Comparison of ENCODE assay signal across 19 mouse cellular contexts in the genomic region with DNA sequence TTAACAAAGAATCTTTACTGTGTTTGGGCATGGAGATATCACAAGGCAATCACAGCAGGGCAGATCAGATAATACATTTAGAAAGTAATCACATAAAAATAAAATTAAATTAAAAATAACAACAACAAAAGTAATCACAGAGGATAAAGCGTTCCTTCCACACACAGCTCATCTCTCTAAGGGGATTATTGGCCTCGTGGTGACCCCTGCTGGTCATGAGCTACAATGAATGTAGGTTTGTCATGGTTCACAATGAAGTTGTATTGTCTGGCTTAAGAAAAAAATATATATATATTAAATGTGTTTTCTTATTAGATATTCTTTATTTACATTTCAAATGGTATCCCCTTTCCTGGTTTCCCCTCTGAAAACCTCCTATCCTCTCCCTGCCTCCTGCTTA.
DNase-seq lines count a peak whose midpoint lies in the region; ATAC-seq and TF ChIP-seq lines count a peak whose summit lies in the region.
"Had no signal": no experiment of that assay in that cellular context is flagged by ENCODE, and none has a peak within 500 bp of the region (broad histone marks: within the 10 kb centered on the region; RNA-seq: fewer than 3 reads in every experiment).

No protein-coding gene starts in this region.

- H3K36me3 ChIP-seq in liver, postnatal 0 days (replicated peaks; ENCODE audit: insufficient read depth, low read length), result no peaks in the 10 kb centered on the region
- no peaks in the 10 kb centered on the region for H3K36me3 ChIP-seq in forebrain, embryonic 14.5 days (ENCODE audit: control insufficient read depth, insufficient read depth, low read length)
- H3K36me3 ChIP-seq: liver, embryonic 12.5 days; lung, embryonic 15.5 days; midbrain, embryonic 12.5 days had no signal

- DNase-seq in liver, postnatal 0 days, result no peak
- DNase-seq in liver, result no peak
- peak; percentile 51 for DNase-seq in thymus, postnatal 14 days
- DNase-seq in forebrain, embryonic 14.5 days (ENCODE audit: low spot score), result no peak
- no peak for DNase-seq in kidney, postnatal 14 days
- no peak for DNase-seq in cerebellum, adult 11-12 months
- DNase-seq: cerebellum, postnatal 10 days; embryo, embryonic 11 days; gastrocnemius, postnatal 25 days; kidney, adult 8-10 months; retina, postnatal 1 day had no signal

- no peaks in the 10 kb centered on the region for H3K27me3 ChIP-seq in liver, postnatal 0 days (ENCODE audit: insufficient read depth, low read length)
- H3K27me3 ChIP-seq in forebrain, embryonic 14.5 days (replicated peaks; ENCODE audit: control insufficient read depth, insufficient read depth, low read length), result no peaks in the 10 kb centered on the region
- H3K27me3 ChIP-seq: liver, embryonic 12.5 days; lung, embryonic 15.5 days; midbrain, embryonic 12.5 days; Patski had no signal

- TF ChIP-seq EP300 in liver, postnatal 0 days (IDR thresholded peaks at IDR 0.05; ENCODE audit: low read depth), result no peak

- peak; percentile 40 for TF ChIP-seq CTCF in liver, postnatal 0 days (IDR thresholded peaks at IDR 0.05; ENCODE audit: low read depth)

- H3K27ac ChIP-seq in liver, postnatal 0 days (ENCODE audit: low read depth), result no peak overlapping the region
- no peak overlapping the region for H3K27ac ChIP-seq in forebrain, embryonic 14.5 days (ENCODE audit: low read depth, low read length)
- H3K27ac ChIP-seq: liver, embryonic 12.5 days; lung, embryonic 15.5 days; macrophage; midbrain, embryonic 12.5 days had no signal

- H3K4me2 ChIP-seq in liver, postnatal 0 days (ENCODE audit: low read depth, low read length), result no peak overlapping the region
- H3K4me2 ChIP-seq in forebrain, embryonic 14.5 days (ENCODE audit: low read length), result no peak overlapping the region
- H3K4me2 ChIP-seq: liver, embryonic 12.5 days; lung, embryonic 15.5 days; midbrain, embryonic 12.5 days had no signal

- ATAC-seq in liver, postnatal 0 days, result no peak
- peak; percentile 51 for ATAC-seq in CD4-positive, CD25-positive, alpha-beta regulatory T cell, adult 4 months
- peak; percentile 64 for ATAC-seq in inflammation-experienced regulatory T-cells, adult 6 months
- ATAC-seq in forebrain, embryonic 14.5 days, result no peak
- ATAC-seq: forebrain, embryonic 16.5 days; liver, embryonic 12.5 days; Patski had no signal

- no peak overlapping the region for H3K9ac ChIP-seq in liver, postnatal 0 days (replicated peaks)
- no peak overlapping the region for H3K9ac ChIP-seq in forebrain, embryonic 14.5 days (ENCODE audit: low read length)
- H3K9ac ChIP-seq: liver, embryonic 12.5 days; lung, embryonic 15.5 days; midbrain, embryonic 12.5 days had no signal

- WGBS in liver, postnatal 0 days (ENCODE audit: insufficient replicate concordance), result 45% methylated on average over 2 of the region's 2 CpGs
- WGBS in forebrain, embryonic 14.5 days, result 62% methylated on average over 2 of the region's 2 CpGs

- H3K9me3 ChIP-seq in liver, postnatal 0 days (ENCODE audit: low read length), result no peaks in the 10 kb centered on the region
- H3K9me3 ChIP-seq in forebrain, embryonic 14.5 days (replicated peaks; ENCODE audit: control insufficient read depth, low read length), result peaks cover 13% of the 10 kb centered on the region; the same call in 1 of the 2 replicates

- H3K4me3 ChIP-seq in liver, postnatal 0 days (ENCODE audit: low read depth, low read length), result no peak overlapping the region
- no peak overlapping the region for H3K4me3 ChIP-seq in forebrain, embryonic 14.5 days (ENCODE audit: low read depth, low read length)
- H3K4me3 ChIP-seq: liver, embryonic 12.5 days; lung, embryonic 15.5 days; midbrain, embryonic 12.5 days had no signal

- no peaks in the 10 kb centered on the region for H3K4me1 ChIP-seq in liver, postnatal 0 days (ENCODE audit: insufficient read depth)
- no peaks in the 10 kb centered on the region for H3K4me1 ChIP-seq in forebrain, embryonic 14.5 days (ENCODE audit: control insufficient read depth, insufficient read depth, low read length)
- H3K4me1 ChIP-seq: liver, embryonic 12.5 days; lung, embryonic 15.5 days; midbrain, embryonic 12.5 days had no signal

Comparison
In these comparisons a context has a peak if more than half of its experiments do, and no peak if none do; other contexts are left out.
1. ATAC-seq: peak in CD4-positive, CD25-positive, alpha-beta regulatory T cell, adult 4 months (single experiment) and inflammation-experienced regulatory T-cells, adult 6 months (single experiment); none in liver, postnatal 0 days (single experiment) and forebrain, embryonic 14.5 days (single experiment).